Mouse (Mus musculus) layer of hippocampus, postnatal 25 days (tissue): ENCODE results near the gene Gm7995. TPM values are rescaled to one million over a fixed set of nuclear protein-coding genes. Genes with fewer than 3 reads are reported as not detected.
"Not testable (repeated sequence)": the region's sequence is repeated elsewhere in the genome, so short reads cannot be mapped to it uniquely, and the experiment has no call there.

Source experiments
- DNase-seq, 2 experiments: peaks; one replicate each; pipeline ENCODE4 v3.0.0; 2022; ENCODE audit warnings: mixed read lengths in 2 of 2, low spot score in 1 of 2; ENCODE audit errors: extremely low spot score in 1 of 2
- microRNA-seq, 2 experiments: library from miRNA; unstranded; fragments of <30 nt; microRNA quantifications; one replicate each; pipeline ENCODE4 v1.2.0; 2021
- total RNA-seq, 2 experiments: library from RNA; stranded (reverse); gene quantifications; 2 replicates each; pipeline ENCODE4 v1.2.3; 2021

Gene Gm7995
- not detected for total RNA-seq

DNA sequence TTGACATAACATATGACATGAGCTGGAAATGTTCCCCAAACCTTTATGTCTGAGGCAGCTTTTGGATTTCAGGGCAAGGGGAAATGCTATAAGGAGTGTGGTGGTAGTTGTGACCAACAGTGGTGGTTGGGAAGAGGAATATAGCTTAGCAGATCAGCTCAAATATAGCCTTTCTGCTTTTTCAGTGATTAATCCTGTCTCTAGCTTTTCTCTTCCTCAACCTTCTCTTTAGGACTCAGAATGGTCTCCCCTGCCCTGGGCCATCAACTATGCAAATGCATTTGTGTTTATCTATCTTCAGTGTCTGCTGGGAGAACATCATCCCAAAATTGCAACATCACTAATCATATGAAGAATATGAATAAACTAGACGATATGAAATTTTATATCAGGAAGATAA lies at the start of gene Gm7995:
Gene Gm7995, plus strand, starts transcription at position 301 of the 400 bp plus-strand sequence.
- DNase-seq = not testable (repeated sequence)

GRCm38 (mm10) chr14:42297258-42297657 lies 12.8 kb upstream of the Gm7995 start, which contains the start of gene Gm9611:
Gene Gm9611 (minus strand): TSS chr14:42297358.
- not testable (repeated sequence) for DNase-seq

Small RNA genes lying within 50 kb of the gene (microRNA-seq; reads per million reads assigned to microRNA genes)
- 0 reads per million in 2 experiments for gene Gm25208
- gene Gm25892 = 0 reads per million in 2 experiments

Other genes starting within 250 kb of the Gm7995 start
- not detected for gene Gm7951, start 192.8 kb upstream of the Gm7995 start, total RNA-seq
- not detected for gene Gm17027, start 147.6 kb upstream of the Gm7995 start, total RNA-seq
- gene Gm3573, start 119.4 kb upstream of the Gm7995 start, total RNA-seq = 1 to 10 TPM; 2.3 to 2.4 TPM
- not detected for gene Gm17026, start 50.2 kb upstream of the Gm7995 start, total RNA-seq
- gene Gm9611, start 12.9 kb upstream of the Gm7995 start, total RNA-seq = not detected
- not detected for gene Gm8005, start 129.5 kb downstream of the Gm7995 start, total RNA-seq
- gene Gm8011, start 153.7 kb downstream of the Gm7995 start, total RNA-seq = not detected
- not detected for gene Gm8020, start 192.1 kb downstream of the Gm7995 start, total RNA-seq
- gene Gm8024, start 214.1 kb downstream of the Gm7995 start, total RNA-seq = not detected